Mouse (Mus musculus) urinary bladder, adult 2 months (tissue): Measurements from ENCODE around the gene Cmtm4. TPM values are rescaled to one million over a fixed set of nuclear protein-coding genes. Genes with fewer than 3 reads are reported as not detected.
"Not testable (repeated sequence)": the region's sequence is repeated elsewhere in the genome, so short reads cannot be mapped to it uniquely, and the experiment has no call there.

Experiments
- DNase-seq: peaks from one replicate; pipeline ENCODE4 v3.0.0; 2022; ENCODE audit warnings: low spot score
- polyA plus RNA-seq: library from polyadenylated mRNA; depleted of rRNA; stranded (reverse); fragments of >200 nt; gene quantifications from 2 replicates; pipeline ENCODE4 v1.2.3, GENCODE M21; 2012; rRNA removed

The Cmtm4 gene
- polyA plus RNA-seq, 1 experiment: 31.4 TPM

GRCm38 (mm10) chr8:104339229-104339982, 56.2 kb downstream of the Cmtm4 start, which contains the start of gene Cmtm3:
Cmtm3 (plus strand) TSS chr8:104339410.
- DNase-seq: no peak

GRCm38 (mm10) chr8:104337890-104338289, 57.7 kb downstream of the Cmtm4 start:
- no peak for DNase-seq

GRCm38 (mm10) chr8:104336806-104337205, 58.8 kb downstream of the Cmtm4 start:
- DNase-seq: no peak

GRCm38 (mm10) chr8:104334196-104334595, 61.4 kb downstream of the Cmtm4 start:
- DNase-seq: no peak

GRCm38 (mm10) chr8:104333786-104334185, 61.8 kb downstream of the Cmtm4 start:
- no peak for DNase-seq

GRCm38 (mm10) chr8:104332665-104333631, 62.7 kb downstream of the Cmtm4 start:
- no peak for DNase-seq

- DNase-seq: not testable (repeated sequence)
These were observed 73.7 kb downstream of the Cmtm4 start, which contains the start of gene Cmtm2b for GRCm38 (mm10) chr8:104321930-104322329. Cmtm2b (plus strand) TSS chr8:104322230.

- DNase-seq: not testable (repeated sequence)
These were observed 74.3 kb downstream of the Cmtm4 start, which contains the start of gene Gm11020 for GRCm38 (mm10) chr8:104321267-104321666. Gm11020 (plus strand) TSS chr8:104321567.

- DNase-seq: no peak
These were observed 82.3 kb downstream of the Cmtm4 start for GRCm38 (mm10) chr8:104313311-104313710.

- DNase-seq: not testable (repeated sequence)
These were observed 83.6 kb downstream of the Cmtm4 start for GRCm38 (mm10) chr8:104312023-104312422.

- not testable (repeated sequence) for DNase-seq
These were observed 86.0 kb downstream of the Cmtm4 start, which contains the start of the genes Gm45711 and Cmtm1 for GRCm38 (mm10) chr8:104309441-104310155. Gm45711 (minus strand) TSS chr8:104310081. Cmtm1 (minus strand) TSS chr8:104310145.

GRCm38 (mm10) chr8:104308341-104308740, 87.3 kb downstream of the Cmtm4 start:
- DNase-seq: not testable (repeated sequence)

GRCm38 (mm10) chr8:104304962-104305361, 90.6 kb downstream of the Cmtm4 start:
- DNase-seq: no peak

GRCm38 (mm10) chr8:104302536-104302935, 93.1 kb downstream of the Cmtm4 start:
- not testable (repeated sequence) for DNase-seq

GRCm38 (mm10) chr8:104301577-104301976, 94.0 kb downstream of the Cmtm4 start:
- not testable (repeated sequence) for DNase-seq

Other genes with a start within 250 kb of the Cmtm4 start
- 10.9 and 12.0 TPM in 2 replicates for gene Bean1, start 225.4 kb downstream of the Cmtm4 start, polyA plus RNA-seq
- 37.8 and 41.4 TPM in 2 replicates for gene Tk2, start 147.2 kb downstream of the Cmtm4 start, polyA plus RNA-seq
- 19.0 and 27.8 TPM in 2 replicates for gene Cklf, start 144.9 kb downstream of the Cmtm4 start, polyA plus RNA-seq
- gene Cmtm2a, start 102.6 kb downstream of the Cmtm4 start, polyA plus RNA-seq: not detected in 2 replicates
- not detected in 2 replicates for gene Gm45711, start 85.7 kb downstream of the Cmtm4 start, polyA plus RNA-seq
- not detected in 2 replicates for gene Cmtm1, start 85.7 kb downstream of the Cmtm4 start, polyA plus RNA-seq
- gene Gm11020, start 74.2 kb downstream of the Cmtm4 start, polyA plus RNA-seq: not detected in 2 replicates
- not detected in 2 replicates for gene Cmtm2b, start 73.6 kb downstream of the Cmtm4 start, polyA plus RNA-seq
- gene Cmtm3, start 56.4 kb downstream of the Cmtm4 start, polyA plus RNA-seq: 72.8 and 74.9 TPM in 2 replicates
- gene Dync1li2, start 47.2 kb upstream of the Cmtm4 start, polyA plus RNA-seq: 79.6 and 85.8 TPM in 2 replicates
- gene Terb1, start 114.1 kb upstream of the Cmtm4 start, polyA plus RNA-seq: 0.47 and 0.54 TPM in 2 replicates
- gene Nae1, start 138.8 kb upstream of the Cmtm4 start, polyA plus RNA-seq: 56.2 and 71.4 TPM in 2 replicates
- 3.5 and 4.7 TPM in 2 replicates for gene Car7, start 138.9 kb upstream of the Cmtm4 start, polyA plus RNA-seq
- gene Pdp2, start 195.6 kb upstream of the Cmtm4 start, polyA plus RNA-seq: 6.1 and 7.2 TPM in 2 replicates
- not detected in 2 replicates for gene Cdh16, start 228.6 kb upstream of the Cmtm4 start, polyA plus RNA-seq
- gene Rrad, start 235.5 kb upstream of the Cmtm4 start, polyA plus RNA-seq: 10.3 and 13.4 TPM in 2 replicates
- gene Ciao2b, start 246.2 kb upstream of the Cmtm4 start, polyA plus RNA-seq: 53.2 and 69.5 TPM in 2 replicates